Mouse (Mus musculus) liver, adult 2 months (tissue): ENCODE results near the gene Serinc5.

ENCODE experiments used
- CTCF ChIP-seq: fragments of 200-500 bp; IDR thresholded peaks from 2 replicates; pipeline ENCODE4 v1.5.1; 2011; ENCODE audit warnings: low read depth, low read length, control low read depth
- POLR2A ChIP-seq: fragments of 200-500 bp; IDR thresholded peaks from 2 replicates; pipeline ENCODE4 v1.6.1; 2011; ENCODE audit warnings: low read length, control low read depth; ENCODE audit not compliant: insufficient read depth; ENCODE audit errors: extremely low read depth

DNA sequence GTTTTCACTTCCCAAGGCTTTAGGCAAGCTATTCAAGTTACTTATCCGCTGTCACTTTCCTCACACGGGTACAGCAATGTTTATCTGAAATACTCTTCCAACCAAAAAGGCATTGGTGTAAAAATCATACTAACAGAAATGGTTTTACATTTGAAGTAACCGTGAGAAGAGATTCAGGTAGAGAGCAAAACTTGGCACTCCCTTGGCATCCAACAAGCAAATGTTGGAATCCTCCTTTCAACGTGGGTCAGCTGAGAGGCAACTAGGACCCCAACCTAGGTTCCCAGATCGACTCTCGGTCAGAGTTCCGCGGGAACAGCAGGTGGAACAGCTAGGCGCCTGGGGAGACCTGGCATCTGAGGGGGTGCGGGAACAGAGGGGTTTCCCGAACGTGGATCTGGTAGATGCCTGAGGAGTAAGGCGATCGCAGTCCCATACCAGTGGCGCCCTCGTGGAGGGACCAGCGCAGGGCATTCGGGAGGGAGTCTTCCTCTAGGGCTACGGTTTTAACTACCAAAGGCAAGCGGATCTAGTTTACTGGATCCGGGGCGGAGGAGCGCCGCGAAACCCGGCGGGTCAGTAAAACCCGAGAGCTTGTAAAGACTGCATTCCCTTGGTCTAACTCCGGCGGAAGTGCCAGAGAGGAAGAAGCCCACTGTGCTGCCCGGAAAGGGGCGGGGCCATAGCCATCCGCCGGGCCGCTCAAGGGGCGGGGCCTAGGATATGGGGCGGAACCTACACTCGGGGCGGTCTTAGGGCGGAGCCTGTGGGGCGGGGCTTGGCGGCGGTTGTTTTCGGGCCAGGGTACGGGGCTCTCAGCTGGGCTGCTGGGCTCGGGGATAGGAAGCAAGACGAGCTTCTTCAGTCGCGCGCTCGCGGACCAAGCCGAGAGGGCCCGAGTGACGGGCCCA is at the start of gene Serinc5:
- TF ChIP-seq CTCF (0 out of 2 replicates have a peak, but pooled peaks have one; percentile 0), POLR2A (peak; percentile 79)
